ENCODE assay signal across 17 mouse cellular contexts in genomic region chr7:35066640-35067212, GRCm38 (mm10). TPM values are rescaled to one million over a fixed set of nuclear protein-coding genes. Genes with fewer than 3 reads are reported as not detected.
DNase-seq lines count a peak whose midpoint lies in the region; ATAC-seq and TF ChIP-seq lines count a peak whose summit lies in the region.
"Had no signal": no experiment of that assay in that cellular context is flagged by ENCODE, and none has a peak within 500 bp of the region (broad histone marks: within the 10 kb centered on the region; RNA-seq: fewer than 3 reads in every experiment).

No protein-coding gene starts in this region.

- H3K9me3 ChIP-seq in hindbrain, embryonic 11.5 days (ENCODE audit: control insufficient read depth, low read length) = no peaks in the 10 kb centered on the region
- H3K9me3 ChIP-seq in liver, embryonic 12.5 days (replicated peaks) = no peaks in the 10 kb centered on the region
- H3K9me3 ChIP-seq: embryonic facial prominence, embryonic 10.5 days; limb, embryonic 15.5 days; midbrain, embryonic 15.5 days had no signal

- TF ChIP-seq CTCF in testis, adult 2 months (IDR thresholded peaks at IDR 0.05; ENCODE audit: control insufficient read depth, insufficient read depth, insufficient replicate concordance, low read depth, low read length) = no peak

- no peak for DNase-seq in testis, postnatal 10 days (ENCODE audit: low spot score)
- peak; percentile 59 for DNase-seq in hindbrain, embryonic 11.5 days (ENCODE audit: low spot score)
- peak; percentile 51 for DNase-seq in mesoderm, embryonic 11.5 days (ENCODE audit: low read depth, low spot score)
- DNase-seq in thymus, adult 18-20 months = no peak
- no peak for DNase-seq in left cerebral cortex, adult 8-10 months (ENCODE audit: low spot score in 2 of 2)
- DNase-seq: adrenal gland, postnatal 25 days; cerebellum, adult 9-11 months; kidney, adult 18-20 months; kidney, postnatal 10 days; liver, postnatal 0 days; thymus, postnatal 25 days had no signal

- peak; percentile 75 for ATAC-seq in hindbrain, embryonic 11.5 days (ENCODE audit: low FRiP score)
- ATAC-seq in liver, embryonic 12.5 days = no peak
- ATAC-seq: forebrain, embryonic 14.5 days; liver, postnatal 0 days; midbrain, embryonic 15.5 days had no signal

- H3K9ac ChIP-seq in hindbrain, embryonic 11.5 days (ENCODE audit: low read depth, low read length) = no peak overlapping the region
- no peak overlapping the region for H3K9ac ChIP-seq in liver, embryonic 12.5 days
- H3K9ac ChIP-seq: limb, embryonic 15.5 days; liver, postnatal 0 days; midbrain, embryonic 15.5 days had no signal

- H3K27me3 ChIP-seq in testis, adult 2 months (ENCODE audit: control insufficient read depth, insufficient read depth, low read length) = no peaks in the 10 kb centered on the region
- H3K27me3 ChIP-seq in hindbrain, embryonic 11.5 days (ENCODE audit: control insufficient read depth, insufficient read depth, low read length) = no peaks in the 10 kb centered on the region
- no peaks in the 10 kb centered on the region for H3K27me3 ChIP-seq in liver, embryonic 12.5 days (replicated peaks)
- H3K27me3 ChIP-seq: limb, embryonic 15.5 days; midbrain, embryonic 15.5 days had no signal

- no peaks in the 10 kb centered on the region for H3K4me1 ChIP-seq in testis, adult 2 months (ENCODE audit: control insufficient read depth, insufficient read depth, low read length)
- no peaks in the 10 kb centered on the region for H3K4me1 ChIP-seq in hindbrain, embryonic 11.5 days (replicated peaks; ENCODE audit: control insufficient read depth, insufficient read depth, low read length)
- no peaks in the 10 kb centered on the region for H3K4me1 ChIP-seq in liver, embryonic 12.5 days
- H3K4me1 ChIP-seq: embryonic facial prominence, embryonic 10.5 days; limb, embryonic 15.5 days; midbrain, embryonic 15.5 days had no signal

- peak overlapping the region; percentile 88 for H3K4me3 ChIP-seq in testis, adult 2 months (ENCODE audit: control insufficient read depth, low read depth, low read length)
- H3K4me3 ChIP-seq in hindbrain, embryonic 11.5 days (ENCODE audit: low read depth, low read length) = no peak overlapping the region
- H3K4me3 ChIP-seq in liver, embryonic 12.5 days = no peak overlapping the region
- H3K4me3 ChIP-seq: embryonic facial prominence, embryonic 10.5 days; limb, embryonic 15.5 days; midbrain, embryonic 15.5 days had no signal

- 0 out of 2 replicates have a peak, but pooled peaks have one; percentile 23 for TF ChIP-seq POLR2A in testis, adult 2 months (IDR thresholded peaks at IDR 0.05; ENCODE audit: control insufficient read depth, low read depth, low read length)

- H3K36me3 ChIP-seq in testis, adult 2 months (ENCODE audit: control insufficient read depth, insufficient read depth, low read length) = no peaks in the 10 kb centered on the region
- H3K36me3 ChIP-seq in hindbrain, embryonic 11.5 days (ENCODE audit: control insufficient read depth, insufficient read depth, low read length) = no peaks in the 10 kb centered on the region
- H3K36me3 ChIP-seq in liver, embryonic 12.5 days = no peaks in the 10 kb centered on the region
- H3K36me3 ChIP-seq: embryonic facial prominence, embryonic 10.5 days; limb, embryonic 15.5 days; midbrain, embryonic 15.5 days had no signal

- H3K27ac ChIP-seq in testis, adult 2 months (ENCODE audit: control insufficient read depth, insufficient read depth, low read depth, low read length) = peak overlapping the region; percentile 74; the same call in 1 of the 2 replicates
- no peak overlapping the region for H3K27ac ChIP-seq in hindbrain, embryonic 11.5 days (ENCODE audit: low read depth, low read length)
- no peak overlapping the region for H3K27ac ChIP-seq in liver, embryonic 12.5 days
- H3K27ac ChIP-seq: embryonic facial prominence, embryonic 10.5 days; limb, embryonic 15.5 days; midbrain, embryonic 15.5 days had no signal

- 54% methylated on average over 8 of the region's 8 CpGs for WGBS in hindbrain, embryonic 11.5 days
- 64% methylated on average over 8 of the region's 8 CpGs for WGBS in liver, embryonic 12.5 days (ENCODE audit: insufficient replicate concordance)

- H3K4me2 ChIP-seq in hindbrain, embryonic 11.5 days (replicated peaks; ENCODE audit: low read depth, low read length) = no peak overlapping the region
- H3K4me2 ChIP-seq in liver, embryonic 12.5 days = no peak overlapping the region
- H3K4me2 ChIP-seq: limb, embryonic 15.5 days; midbrain, embryonic 15.5 days had no signal

RNA-seq across cellular contexts. Expression of gene Cebpg, which starts 10.4 kb away (rescaled TPM):
- 30.8 and 35.5 TPM in 2 replicates for polyA plus RNA-seq in testis, adult 2 months (2012; rRNA removed)
- 37.8 and 39.3 TPM in 2 replicates for polyA plus RNA-seq in hindbrain, embryonic 11.5 days (2014; fragmentation: Nextera tagmentation; extraction: Ambion mirVana)
- polyA plus RNA-seq in liver, embryonic 12.5 days (2016; fragmentation: Nextera tagmentation; extraction: Ambion mirVana) = 27.9 and 28.0 TPM in 2 replicates
- 10 to 100 TPM; 29.4 to 43.7 (median 35.0) TPM for total RNA-seq in left cerebral cortex, adult 8-10 months (2022)

RNA-seq across cellular contexts. Expression of gene Cebpa, which starts 52.4 kb away (rescaled TPM):
- 1.7 and 2.6 TPM in 2 replicates for polyA plus RNA-seq in testis, adult 2 months (2012; rRNA removed)
- polyA plus RNA-seq in hindbrain, embryonic 11.5 days (2014; fragmentation: Nextera tagmentation; extraction: Ambion mirVana) = 0.43 and 0.54 TPM in 2 replicates
- 11.5 and 11.6 TPM in 2 replicates for polyA plus RNA-seq in liver, embryonic 12.5 days (2016; fragmentation: Nextera tagmentation; extraction: Ambion mirVana)
- 10 to 100 TPM in 3 of 4 experiments, 1 to 10 TPM in 1; 8.8 to 31.2 (median 15.8) TPM for total RNA-seq in left cerebral cortex, adult 8-10 months (2022)

Comparison
In these comparisons a context has a peak if more than half of its experiments do, and no peak if none do; other contexts are left out.
1. DNase-seq: peak in hindbrain, embryonic 11.5 days (single experiment) and mesoderm, embryonic 11.5 days (single experiment); none in testis, postnatal 10 days (single experiment), thymus, adult 18-20 months (0 of 2) and left cerebral cortex, adult 8-10 months (0 of 2).